Mouse (Mus musculus) hindbrain, embryonic 16.5 days (tissue): ENCODE measurements around the gene Pfkl. TPM values are rescaled to one million over a fixed set of nuclear protein-coding genes. Genes with fewer than 3 reads are reported as not detected.

Experiments used
- ATAC-seq: fragments of 200-750 bp; cut with Nextera tagmentation; 2 replicates; pipeline ENCODE4 v1.8.0; 2017; ENCODE audit warnings: moderate TSS enrichment, moderate library complexity
- H3K27ac ChIP-seq: fragments of 300-500 bp; sonication (generic); 2 replicates; pipeline ENCODE4 v1.5.1; 2014; ENCODE audit warnings: low read depth, mild to moderate bottlenecking, control low read depth, low read length, moderate library complexity
- H3K27me3 ChIP-seq: fragments of 300-500 bp; sonication (generic); replicated peaks from 2 replicates; pipeline ENCODE4 v1.6.1; 2014; ENCODE audit warnings: low read length; ENCODE audit not compliant: control insufficient read depth, insufficient read depth
- H3K36me3 ChIP-seq: fragments of 300-500 bp; sonication (generic); 2 replicates; pipeline ENCODE4 v1.6.1; 2014; ENCODE audit warnings: mild to moderate bottlenecking, low read length, moderate library complexity, mixed read lengths; ENCODE audit not compliant: control insufficient read depth, insufficient read depth
- H3K4me1 ChIP-seq: fragments of 300-500 bp; sonication (generic); 2 replicates; pipeline ENCODE4 v1.6.1; 2014; ENCODE audit warnings: low read depth, low read length; ENCODE audit not compliant: control insufficient read depth, insufficient read depth
- H3K4me2 ChIP-seq: fragments of 300-500 bp; sonication (generic); 2 replicates; pipeline ENCODE4 v1.6.1; 2014; ENCODE audit warnings: mild to moderate bottlenecking, low read length, control low read depth, moderate library complexity
- H3K4me3 ChIP-seq: fragments of 300-500 bp; sonication (generic); 2 replicates; pipeline ENCODE4 v1.5.1; 2014; ENCODE audit warnings: mild to moderate bottlenecking, low read length, control low read depth, moderate library complexity
- H3K9ac ChIP-seq: fragments of 300-500 bp; sonication (generic); 2 replicates; pipeline ENCODE4 v1.6.1; 2014; ENCODE audit warnings: low read depth, mild to moderate bottlenecking, control low read depth, low read length, moderate library complexity
- H3K9me3 ChIP-seq: fragments of 300-500 bp; sonication (generic); 2 replicates; pipeline ENCODE4 v1.6.1; 2014; ENCODE audit warnings: mild to moderate bottlenecking, low read length, moderate library complexity; ENCODE audit not compliant: control insufficient read depth
- WGBS: fragments of 180-500 bp; shearing (Covaris S2); extraction: QIAGEN DNeasy Blood & Tissue Kit; methylation state at CpG from one replicate; pipeline ENCODE4 v1.1.7; 2014; 5-methylcytosine and 5-hydroxymethylcytosine counted together
- polyA plus RNA-seq: library from polyadenylated mRNA; unstranded; fragments of >200 nt; fragmentation: Nextera tagmentation; extraction: Ambion mirVana; gene quantifications from 2 replicates; pipeline ENCODE4 v1.2.1, GENCODE M21; 2015

Pfkl gene
- polyA plus RNA-seq, 1 experiment from 2014 or later = 140 TPM

DNA sequence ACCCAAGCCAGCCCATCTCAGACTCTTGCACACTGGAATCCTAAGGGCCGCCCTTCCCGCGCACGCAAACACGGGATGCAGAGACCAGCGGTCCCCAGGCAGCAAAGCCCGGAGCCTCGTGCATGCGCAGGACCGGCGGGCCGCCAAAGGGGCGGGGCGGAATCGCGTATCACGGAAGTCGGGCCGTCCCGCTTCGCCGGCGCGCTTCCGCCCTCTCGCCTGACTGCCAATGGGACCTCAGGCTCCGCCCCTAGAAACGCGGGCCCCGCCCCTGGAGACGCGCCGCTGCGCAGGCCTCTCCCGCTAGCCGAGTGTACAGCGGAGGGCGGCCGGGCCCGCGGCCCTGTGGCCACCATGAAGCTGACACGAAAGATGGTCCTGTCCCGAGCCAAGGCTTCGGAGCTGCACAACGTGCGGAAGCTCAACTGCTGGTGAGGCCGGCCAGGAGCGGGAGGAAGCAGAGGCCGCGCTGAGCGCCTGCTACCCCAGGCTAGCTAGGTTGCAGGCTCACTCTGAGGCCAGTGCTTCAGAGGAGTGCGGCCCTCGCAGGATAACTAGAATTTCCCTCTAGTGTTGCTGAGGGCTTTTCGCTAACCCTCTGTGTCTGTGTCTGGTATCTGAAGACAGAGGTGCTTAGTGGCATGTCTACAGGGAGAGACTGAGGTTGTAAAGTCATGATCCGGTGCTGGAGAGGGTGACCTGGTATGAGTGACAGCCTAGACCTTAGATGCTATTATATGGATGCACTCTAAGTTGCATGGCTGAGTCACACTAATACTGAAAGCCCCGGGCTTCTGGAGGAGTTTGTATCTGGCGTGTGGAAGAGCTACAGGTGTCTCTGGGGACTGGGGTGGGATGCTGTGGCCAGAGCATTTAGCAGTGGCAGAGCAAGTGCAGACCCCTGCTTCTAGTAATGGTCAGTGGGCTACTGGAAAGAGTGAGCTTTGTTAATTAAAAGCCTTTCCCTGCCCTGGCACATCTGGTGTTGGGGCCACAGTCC, 31.2 kb downstream of the Pfkl start, which contains the start of gene 1810043G02Rik:
1810043G02Rik (plus strand) TSS at position 174 of the 1,000 bp plus-strand sequence.
- Histone ChIP-seq H3K36me3 (no peaks in the 10 kb centered on the region), H3K4me1 (peaks cover 9% of the 10 kb centered on the region), H3K27me3 (no peaks in the 10 kb centered on the region), H3K9me3 (no peaks in the 10 kb centered on the region), H3K4me3 (peak within 1 kb of the TSS; percentile 93), H3K27ac (peak within 1 kb of the TSS; percentile 86), H3K9ac (peak within 1 kb of the TSS; percentile 92), H3K4me2 (peak within 1 kb of the TSS; percentile 71)
- under 1% methylated on average over 56 of the region's 57 CpGs for WGBS
- ATAC-seq = peak; percentile 98

DNA sequence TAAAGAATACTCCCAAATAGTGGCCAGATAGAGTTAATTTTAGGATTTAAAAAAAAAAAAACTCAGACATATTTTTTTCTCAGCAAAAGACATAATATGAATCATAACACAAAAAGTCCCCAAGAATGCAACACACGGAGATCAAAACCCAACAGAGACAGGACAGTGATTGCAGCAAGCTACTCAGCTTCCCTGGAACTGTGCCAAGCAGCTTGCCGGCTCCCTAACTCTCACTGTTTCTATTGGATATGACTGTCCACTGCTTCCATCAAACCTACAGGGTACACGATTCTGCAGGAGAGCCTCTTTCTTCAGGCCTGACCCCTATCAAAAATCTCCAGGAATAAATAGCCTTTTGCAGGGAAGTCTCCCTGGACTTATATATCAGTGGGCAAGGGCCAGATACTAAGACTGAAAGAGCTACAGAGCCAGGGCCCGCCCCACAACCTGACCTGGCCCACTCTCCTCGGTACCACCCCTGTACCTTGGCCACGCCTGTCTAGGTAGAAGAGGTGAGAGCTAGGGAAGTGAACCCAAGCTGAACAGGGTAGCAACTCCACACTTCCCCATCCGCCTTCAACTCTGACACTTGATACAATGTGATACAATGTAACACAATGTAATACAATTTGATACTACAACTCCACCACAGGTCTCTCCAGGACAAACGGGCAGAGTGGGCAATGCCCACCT, 33.3 kb downstream of the Pfkl start:
- no peak for ATAC-seq
- H3K4me2 ChIP-seq = no peak overlapping the region
- 74% methylated on average over 8 of the region's 8 CpGs for WGBS

DNA sequence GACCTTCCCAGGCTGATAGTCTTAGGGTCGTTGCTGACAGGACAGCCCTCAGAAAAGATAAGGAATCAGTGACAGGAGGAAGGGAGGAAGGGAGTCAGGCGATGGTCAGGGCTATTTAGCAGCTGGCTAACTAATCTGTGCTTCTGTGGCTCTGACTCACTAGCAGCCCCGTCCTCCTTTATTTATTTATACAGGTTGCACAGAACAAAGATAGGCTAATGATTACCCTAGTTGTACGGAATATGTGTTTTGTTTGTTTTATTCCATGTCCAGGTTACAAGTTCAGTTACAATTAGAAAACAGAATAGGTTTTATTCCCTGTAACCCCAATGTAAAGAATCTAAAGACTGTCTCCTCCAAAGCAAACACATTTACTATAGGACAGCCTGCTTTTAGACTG, 34.2 kb downstream of the Pfkl start:
- Histone ChIP-seq H3K9me3 (no peaks in the 10 kb centered on the region), H3K27me3 (no peaks in the 10 kb centered on the region), H3K4me2 (no peak overlapping the region), H3K4me1 (peaks cover 9% of the 10 kb centered on the region), H3K36me3 (no peaks in the 10 kb centered on the region), H3K9ac (no peak overlapping the region), H3K4me3 (no peak overlapping the region), H3K27ac (no peak overlapping the region)
- 59% methylated on average over 4 of the region's 4 CpGs for WGBS
- no peak for ATAC-seq

More for the DNA sequence above, 33.3 kb downstream of the Pfkl start:
- Histone ChIP-seq H3K27me3 (no peaks in the 10 kb centered on the region), H3K9me3 (no peaks in the 10 kb centered on the region), H3K36me3 (no peaks in the 10 kb centered on the region), H3K9ac (no peak overlapping the region), H3K27ac (no peak overlapping the region), H3K4me3 (no peak overlapping the region), H3K4me1 (peaks cover 9% of the 10 kb centered on the region)

DNA sequence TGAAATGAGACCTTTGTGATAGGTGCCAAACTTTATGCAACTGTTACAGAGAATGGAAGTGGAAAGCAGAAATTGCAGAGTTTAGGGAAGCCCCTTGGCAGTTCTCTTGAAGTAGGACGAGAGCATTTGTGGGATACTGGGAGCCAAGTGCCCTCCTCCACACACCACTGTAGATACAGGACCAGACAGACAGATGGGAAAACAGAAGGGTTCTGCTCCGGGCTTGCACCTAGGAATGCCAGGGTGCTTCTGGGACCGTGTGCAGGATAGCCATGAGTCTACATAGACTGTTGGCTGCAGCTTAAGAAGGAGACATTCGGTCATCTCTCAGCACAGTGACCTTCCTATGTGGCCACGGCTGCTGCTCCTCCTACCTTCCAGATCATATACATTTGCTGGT, 35.1 kb downstream of the Pfkl start:
- Histone ChIP-seq H3K27me3 (no peaks in the 10 kb centered on the region), H3K4me2 (no peak overlapping the region), H3K4me3 (no peak overlapping the region), H3K9me3 (no peaks in the 10 kb centered on the region), H3K36me3 (no peaks in the 10 kb centered on the region), H3K27ac (no peak overlapping the region), H3K9ac (no peak overlapping the region), H3K4me1 (peaks cover 11% of the 10 kb centered on the region)
- no peak for ATAC-seq
- 77% methylated on average over 5 of the region's 5 CpGs for WGBS

DNA sequence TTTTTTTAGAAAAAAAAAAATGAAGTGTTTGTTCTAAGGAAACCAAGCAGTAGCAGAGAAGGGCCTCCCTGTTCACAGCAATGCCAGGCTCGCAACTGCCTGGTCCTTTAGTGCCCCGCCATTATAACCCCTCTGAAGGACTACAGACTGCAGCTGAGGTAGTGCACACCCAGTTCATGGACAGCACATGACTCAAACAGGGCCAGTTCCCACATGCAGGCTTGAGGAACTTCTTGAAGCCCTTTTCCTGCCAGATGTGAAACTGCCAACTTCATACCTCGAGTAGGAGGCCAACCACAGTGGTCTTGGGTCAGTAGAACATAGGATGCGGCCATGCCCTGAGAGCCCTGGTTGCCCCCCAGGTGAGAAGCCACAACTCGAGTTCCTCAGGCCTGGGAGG, 35.6 kb downstream of the Pfkl start:
- Histone ChIP-seq H3K4me3 (no peak overlapping the region), H3K4me1 (peaks cover 14% of the 10 kb centered on the region), H3K36me3 (no peaks in the 10 kb centered on the region), H3K9me3 (no peaks in the 10 kb centered on the region), H3K27ac (no peak overlapping the region), H3K9ac (no peak overlapping the region), H3K4me2 (no peak overlapping the region), H3K27me3 (no peaks in the 10 kb centered on the region)
- ATAC-seq = no peak
- 73% methylated on average over 5 of the region's 5 CpGs for WGBS

DNA sequence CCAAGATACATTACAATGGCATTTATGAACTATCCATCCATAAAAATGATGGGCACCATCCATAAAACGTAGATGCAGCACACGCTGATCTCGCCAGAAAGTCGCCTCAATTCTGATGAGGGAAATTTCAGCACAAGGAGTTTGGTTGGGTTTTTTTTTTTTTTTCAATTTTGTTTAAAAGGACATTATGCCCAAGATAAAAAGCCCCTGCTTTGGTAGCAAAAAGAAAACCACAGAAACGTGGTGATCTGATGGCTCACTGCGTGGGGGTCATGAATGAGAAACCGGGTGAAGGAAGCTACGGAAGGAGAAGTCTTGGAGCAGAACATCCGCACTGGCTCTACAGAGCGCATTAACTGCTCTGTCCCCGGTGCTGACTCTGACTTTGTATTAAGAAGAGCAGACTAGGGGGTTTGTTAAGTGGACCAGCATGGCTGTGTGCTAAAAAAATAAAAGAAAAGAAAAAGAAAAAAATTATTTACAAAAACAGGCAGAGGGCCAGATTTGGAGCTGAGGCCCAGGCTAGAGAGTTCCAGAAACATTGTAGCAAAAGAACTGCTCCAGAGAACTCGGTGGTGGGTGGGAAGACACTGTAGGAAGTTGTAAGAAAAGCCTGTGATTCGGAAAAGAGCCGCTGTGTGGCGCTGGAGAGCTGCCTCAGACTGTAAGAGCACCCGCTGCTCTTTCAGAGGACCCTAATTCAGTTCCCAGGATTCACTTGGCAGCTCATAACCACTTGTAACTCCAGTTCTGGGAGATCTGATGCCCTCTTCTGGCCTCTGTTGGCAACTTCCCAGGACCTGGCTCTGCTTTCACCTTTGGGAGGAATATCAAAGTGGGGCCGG, 38.0 kb downstream of the Pfkl start:
- 62% methylated on average over 17 of the region's 17 CpGs for WGBS
- Histone ChIP-seq H3K4me3 (no peak overlapping the region), H3K27ac (no peak overlapping the region), H3K27me3 (peaks cover 3% of the 10 kb centered on the region; the same call in 1 of the 2 replicates), H3K9me3 (no peaks in the 10 kb centered on the region), H3K9ac (no peak overlapping the region), H3K4me1 (peaks cover 12% of the 10 kb centered on the region), H3K36me3 (no peaks in the 10 kb centered on the region), H3K4me2 (no peak overlapping the region)
- no peak for ATAC-seq

DNA sequence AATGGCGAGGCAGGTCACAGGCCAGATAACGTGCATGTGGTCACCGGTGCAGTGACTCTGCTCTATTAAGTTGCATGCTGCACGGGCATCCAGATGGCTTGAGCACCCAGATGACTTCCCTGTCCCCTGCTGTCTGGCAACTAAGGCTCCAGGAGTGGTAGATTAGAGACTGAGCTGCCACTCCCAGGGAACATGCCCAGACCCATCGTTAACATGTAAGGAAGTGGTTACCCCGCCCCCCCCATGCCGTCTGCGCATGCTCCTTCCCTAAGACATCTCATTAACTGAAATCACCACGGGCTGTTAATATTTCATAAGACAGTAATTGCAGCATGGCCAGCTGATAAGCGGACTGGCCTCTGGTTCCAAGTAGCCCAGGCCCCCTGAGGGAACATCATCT, 38.7 kb downstream of the Pfkl start:
- Histone ChIP-seq H3K36me3 (no peaks in the 10 kb centered on the region), H3K4me1 (peaks cover 12% of the 10 kb centered on the region), H3K27ac (no peak overlapping the region), H3K4me3 (no peak overlapping the region), H3K9me3 (no peaks in the 10 kb centered on the region), H3K4me2 (no peak overlapping the region), H3K27me3 (peaks cover 3% of the 10 kb centered on the region; the same call in 1 of the 2 replicates), H3K9ac (no peak overlapping the region)
- WGBS = 78% methylated on average over 10 of the region's 10 CpGs
- ATAC-seq = no peak

DNA sequence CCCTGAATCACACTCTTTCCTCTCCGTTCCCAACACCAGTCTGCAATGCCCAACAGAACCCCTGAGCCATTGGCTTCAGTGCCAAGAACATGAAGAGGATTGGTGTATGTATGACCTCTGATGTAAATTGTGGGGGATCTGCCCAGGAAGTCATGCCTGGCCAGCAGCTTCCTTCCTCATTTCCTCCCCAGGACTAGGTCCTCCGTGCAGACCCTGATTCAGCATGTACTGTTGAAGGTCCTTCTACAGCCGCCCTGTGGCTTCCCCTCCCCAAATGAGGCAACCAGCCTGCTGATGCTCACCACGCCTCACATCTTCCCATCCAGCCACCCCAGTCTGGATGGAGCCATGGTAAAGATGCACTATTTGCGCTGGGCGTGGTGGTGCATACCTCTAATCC, 39.4 kb downstream of the Pfkl start, which contains the start of gene Trpm2:
Trpm2 (minus strand) TSS at position 83 of the 400 bp plus-strand sequence.
- H3K4me2 ChIP-seq = peak within 1 kb of the TSS; percentile 90
- H3K9me3 ChIP-seq = no peaks in the 10 kb centered on the region
- 87% methylated on average over 6 of the region's 6 CpGs for WGBS
- no peaks in the 10 kb centered on the region for H3K36me3 ChIP-seq
- no peak for ATAC-seq
- H3K4me3 ChIP-seq = peak within 1 kb of the TSS; percentile 49
- H3K27ac ChIP-seq = no peak within 1 kb of the TSS
- peak within 1 kb of the TSS; percentile 69 for H3K9ac ChIP-seq
- peaks cover 3% of the 10 kb centered on the region; the same call in 1 of the 2 replicates for H3K27me3 ChIP-seq
- peaks cover 12% of the 10 kb centered on the region for H3K4me1 ChIP-seq
